Mouse (Mus musculus): ENCODE measurements around the gene Olfr319. TPM values are rescaled to one million over a fixed set of nuclear protein-coding genes. Genes with fewer than 3 reads are reported as not detected.
"Not testable (repeated sequence)": the region's sequence is repeated elsewhere in the genome, so short reads cannot be mapped to it uniquely, and the experiment has no call there.

The Olfr319 gene
- polyA plus RNA-seq (2012; rRNA removed), result not detected in 2 replicates

GRCm38 (mm10) chr11:58698862-58699261 lies at the start of gene Olfr319:
Olfr319 (plus strand) TSS chr11:58699162.
- DNase-seq (ENCODE audit: low spot score), result no peak

GRCm38 (mm10) chr11:58655151-58655550 lies 43.8 kb upstream of the Olfr319 start:
- DNase-seq (ENCODE audit: low spot score), result no peak

- DNase-seq (ENCODE audit: low spot score), result no peak
Measured at GRCm38 (mm10) chr11:58658596-58658995, 40.4 kb upstream of the Olfr319 start, which contains the start of gene Olfr322. Olfr322 (plus strand) TSS chr11:58658782.

DNA sequence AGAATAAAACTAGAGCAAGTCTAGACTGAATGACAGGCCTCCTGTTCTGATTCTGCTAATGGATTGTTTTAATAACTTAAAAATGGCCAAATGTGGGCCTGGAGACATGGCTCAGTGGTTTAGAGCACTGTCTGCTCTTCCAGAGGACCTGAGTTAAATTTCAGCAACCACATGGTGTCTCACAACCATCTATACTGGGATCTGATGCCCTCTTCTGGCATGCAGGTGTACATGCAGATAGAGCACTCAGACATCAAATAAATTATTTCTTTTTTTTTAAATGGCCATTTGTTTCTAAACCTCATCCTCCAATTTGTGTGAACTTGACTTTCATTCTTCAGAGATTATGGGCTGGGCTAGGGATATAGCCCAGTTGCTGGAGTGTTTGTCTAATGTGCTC lies 29.7 kb upstream of the Olfr319 start:
- DNase-seq (ENCODE audit: low spot score), result no peak

DNA sequence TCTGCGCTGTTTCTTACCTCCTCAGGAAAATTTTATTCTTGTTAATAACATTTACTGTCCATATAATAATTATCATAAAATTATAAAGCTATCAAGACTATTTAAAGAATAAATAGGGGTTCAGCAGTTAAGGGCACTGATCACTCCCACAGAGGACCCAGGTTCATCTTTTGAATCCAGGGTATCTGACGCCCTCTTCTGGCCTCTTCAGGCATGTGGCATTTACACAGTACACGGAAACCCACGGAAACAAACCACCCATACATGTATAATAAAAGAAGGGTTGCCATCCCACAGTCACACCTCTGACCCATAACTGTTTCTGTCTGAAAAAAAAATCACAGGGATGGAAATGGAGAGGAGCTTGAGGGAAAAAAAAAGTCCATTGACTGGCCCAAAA lies 27.1 kb upstream of the Olfr319 start:
- no peak for DNase-seq (ENCODE audit: low spot score)

- DNase-seq (ENCODE audit: low spot score), result no peak
Measured at GRCm38 (mm10) chr11:58680799-58681198, 18.2 kb upstream of the Olfr319 start, which contains the start of gene Olfr320. Olfr320 (plus strand) TSS chr11:58681099.

- no peak for DNase-seq (ENCODE audit: low spot score)
Measured at GRCm38 (mm10) chr11:58709086-58709485, 10.1 kb downstream of the Olfr319 start.

- DNase-seq (ENCODE audit: low spot score), result not testable (repeated sequence)
Measured at GRCm38 (mm10) chr11:58717723-58718122, 18.8 kb downstream of the Olfr319 start.

DNA sequence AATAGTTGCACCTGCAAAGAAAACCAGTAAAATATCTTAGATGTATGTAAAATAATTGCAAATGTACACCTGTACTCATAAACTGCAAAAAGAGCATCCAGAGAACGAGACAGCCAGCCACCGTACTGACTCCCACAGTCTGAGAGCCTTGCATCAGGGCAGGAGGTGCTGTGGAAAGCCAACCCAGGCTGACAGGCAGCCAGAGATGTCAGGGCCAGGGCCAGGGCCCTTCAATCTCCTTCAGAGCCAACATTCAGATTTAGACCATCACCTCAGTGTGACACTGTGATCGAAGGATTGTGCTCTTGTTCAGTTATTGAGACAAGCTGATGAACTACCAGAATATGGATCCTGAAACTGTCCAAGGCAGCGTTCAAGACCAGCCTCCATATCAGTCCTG lies 20.7 kb downstream of the Olfr319 start:
- DNase-seq (ENCODE audit: low spot score), result no peak

GRCm38 (mm10) chr11:58723914-58724313 lies 25.0 kb downstream of the Olfr319 start, which contains the start of gene Olfr318:
Olfr318 (minus strand) TSS chr11:58724014.
- DNase-seq (ENCODE audit: low spot score), result no peak

- not testable (repeated sequence) for DNase-seq (ENCODE audit: low spot score)
Measured at GRCm38 (mm10) chr11:58727896-58728650, 29.1 kb downstream of the Olfr319 start.

DNA sequence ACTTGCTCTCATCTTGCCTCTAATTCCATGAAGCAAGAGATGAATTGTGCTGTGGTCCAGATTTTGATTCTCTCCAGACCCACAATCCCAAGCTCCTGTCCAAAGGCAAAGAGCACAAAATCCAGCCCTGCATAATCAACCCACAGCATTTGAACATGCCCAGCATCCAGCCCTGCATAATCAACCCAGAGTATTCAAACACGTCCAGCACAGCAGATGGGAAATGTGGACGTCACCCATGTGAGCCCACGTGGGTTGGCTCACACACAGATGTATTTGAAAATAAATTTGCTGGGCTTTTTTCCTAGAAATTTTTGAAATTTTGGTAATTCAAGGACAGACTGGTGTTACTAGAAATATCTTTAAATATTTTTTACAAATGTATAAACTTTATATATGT lies 34.4 kb downstream of the Olfr319 start:
- DNase-seq (ENCODE audit: low spot score), result no peak

GRCm38 (mm10) chr11:58738792-58739262 lies 39.9 kb downstream of the Olfr319 start, which contains the start of gene Olfr317:
Olfr317 (minus strand) TSS chr11:58739212.
- no peak for DNase-seq (ENCODE audit: low spot score)

- not testable (repeated sequence) for DNase-seq (ENCODE audit: low spot score)
Measured at GRCm38 (mm10) chr11:58751096-58751495, 52.1 kb downstream of the Olfr319 start.

DNA sequence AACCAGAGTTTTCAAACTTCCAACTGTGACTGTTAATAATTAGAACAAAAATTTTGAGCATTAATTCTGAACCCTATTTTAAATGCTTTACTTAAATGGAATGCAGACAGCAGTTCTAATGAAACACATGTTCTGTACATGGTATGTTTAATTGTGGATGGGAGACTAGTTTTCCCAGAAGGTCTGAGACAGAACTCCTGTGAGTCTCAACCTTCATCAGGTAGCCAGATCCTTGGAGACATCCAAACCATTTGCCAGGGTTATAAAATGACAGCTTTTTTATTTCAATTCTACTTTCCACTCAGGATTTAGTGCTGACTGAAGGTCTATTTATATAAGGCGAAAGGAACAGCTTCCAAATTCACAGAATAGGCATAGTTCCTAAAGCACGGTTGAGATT lies 53.5 kb downstream of the Olfr319 start, which contains the start of gene Olfr316:
TSS of gene Olfr316 (plus strand) at position 301 of the 400 bp plus-strand sequence.
- DNase-seq (ENCODE audit: low spot score), result no peak

Other genes starting within 250 kb of the Olfr319 start
- gene Lypd9, start 246.2 kb upstream of the Olfr319 start, polyA plus RNA-seq (2012; rRNA removed), result not detected in 2 replicates
- not detected in 2 replicates for gene Olfr30, start 236.9 kb upstream of the Olfr319 start, polyA plus RNA-seq (2012; rRNA removed)
- not detected in 2 replicates for gene Olfr332, start 206.6 kb upstream of the Olfr319 start, polyA plus RNA-seq (2012; rRNA removed)
- gene Olfr331, start 196.6 kb upstream of the Olfr319 start, polyA plus RNA-seq (2012; rRNA removed), result not detected in 2 replicates
- gene Olfr330, start 164.3 kb upstream of the Olfr319 start, polyA plus RNA-seq (2012; rRNA removed), result not detected in 2 replicates
- not detected in 2 replicates for gene Olfr329-ps, start 152.7 kb upstream of the Olfr319 start, polyA plus RNA-seq (2012; rRNA removed)
- not detected in 2 replicates for gene Olfr328, start 143.5 kb upstream of the Olfr319 start, polyA plus RNA-seq (2012; rRNA removed)
- not detected in 2 replicates for gene Olfr224, start 128.6 kb upstream of the Olfr319 start, polyA plus RNA-seq (2012; rRNA removed)
- gene Olfr325, start 121.4 kb upstream of the Olfr319 start, polyA plus RNA-seq (2012; rRNA removed), result not detected in 2 replicates
- gene Olfr324, start 104.0 kb upstream of the Olfr319 start, polyA plus RNA-seq (2012; rRNA removed), result not detected in 2 replicates
- gene 2210407C18Rik, start 83.1 kb upstream of the Olfr319 start, polyA plus RNA-seq (2012; rRNA removed), result not detected in 2 replicates
- gene Olfr323, start 68.7 kb upstream of the Olfr319 start, polyA plus RNA-seq (2012; rRNA removed), result not detected in 2 replicates
- gene Trim58, start 58.7 kb upstream of the Olfr319 start, polyA plus RNA-seq (2012; rRNA removed), result not detected in 2 replicates
- not detected in 2 replicates for gene Olfr322, start 40.4 kb upstream of the Olfr319 start, polyA plus RNA-seq (2012; rRNA removed)
- gene Olfr320, start 18.1 kb upstream of the Olfr319 start, polyA plus RNA-seq (2012; rRNA removed), result not detected in 2 replicates
- not detected in 2 replicates for gene Olfr318, start 24.9 kb downstream of the Olfr319 start, polyA plus RNA-seq (2012; rRNA removed)
- gene Olfr317, start 40.0 kb downstream of the Olfr319 start, polyA plus RNA-seq (2012; rRNA removed), result not detected in 2 replicates
- gene Olfr316, start 53.6 kb downstream of the Olfr319 start, polyA plus RNA-seq (2012; rRNA removed), result not detected in 2 replicates
- not detected in 2 replicates for gene Olfr315, start 74.0 kb downstream of the Olfr319 start, polyA plus RNA-seq (2012; rRNA removed)
- gene Olfr314, start 83.8 kb downstream of the Olfr319 start, polyA plus RNA-seq (2012; rRNA removed), result not detected in 2 replicates
- gene Fam183b, start 102.8 kb downstream of the Olfr319 start, polyA plus RNA-seq (2012; rRNA removed), result 4.1 and 4.7 TPM in 2 replicates
- 0.01 TPM in 1 of 2 replicates, not detected in the other for gene Olfr313, start 115.8 kb downstream of the Olfr319 start, polyA plus RNA-seq (2012; rRNA removed)
- gene Olfr312, start 130.1 kb downstream of the Olfr319 start, polyA plus RNA-seq (2012; rRNA removed), result not detected in 2 replicates
- not detected in 2 replicates for gene Olfr311, start 140.1 kb downstream of the Olfr319 start, polyA plus RNA-seq (2012; rRNA removed)
- gene Gm12258, start 148.0 kb downstream of the Olfr319 start, polyA plus RNA-seq (2012; rRNA removed), result 9.9 and 14.3 TPM in 2 replicates
- gene 2810021J22Rik, start 168.1 kb downstream of the Olfr319 start, polyA plus RNA-seq (2012; rRNA removed), result 4.6 and 4.9 TPM in 2 replicates
- 3.0 and 5.1 TPM in 2 replicates for gene Zfp39, start 205.1 kb downstream of the Olfr319 start, polyA plus RNA-seq (2012; rRNA removed)
- gene Btnl10, start 218.7 kb downstream of the Olfr319 start, polyA plus RNA-seq (2012; rRNA removed), result not detected in 2 replicates
- 137 and 140 TPM in 2 replicates for gene Rnf187, start 239.8 kb downstream of the Olfr319 start, polyA plus RNA-seq (2012; rRNA removed)
- gene Hist3h2ba, start 249.8 kb downstream of the Olfr319 start, polyA plus RNA-seq (2012; rRNA removed), result 1.3 and 2.2 TPM in 2 replicates